Mouse (Mus musculus): ENCODE results near the gene Fgfr2. TPM values are rescaled to one million over a fixed set of nuclear protein-coding genes. Genes with fewer than 3 reads are reported as not detected.

The Fgfr2 gene
- total and polyA plus RNA-seq, 2 experiments from 2014 or later: 17.1 to 47.6 TPM

DNA sequence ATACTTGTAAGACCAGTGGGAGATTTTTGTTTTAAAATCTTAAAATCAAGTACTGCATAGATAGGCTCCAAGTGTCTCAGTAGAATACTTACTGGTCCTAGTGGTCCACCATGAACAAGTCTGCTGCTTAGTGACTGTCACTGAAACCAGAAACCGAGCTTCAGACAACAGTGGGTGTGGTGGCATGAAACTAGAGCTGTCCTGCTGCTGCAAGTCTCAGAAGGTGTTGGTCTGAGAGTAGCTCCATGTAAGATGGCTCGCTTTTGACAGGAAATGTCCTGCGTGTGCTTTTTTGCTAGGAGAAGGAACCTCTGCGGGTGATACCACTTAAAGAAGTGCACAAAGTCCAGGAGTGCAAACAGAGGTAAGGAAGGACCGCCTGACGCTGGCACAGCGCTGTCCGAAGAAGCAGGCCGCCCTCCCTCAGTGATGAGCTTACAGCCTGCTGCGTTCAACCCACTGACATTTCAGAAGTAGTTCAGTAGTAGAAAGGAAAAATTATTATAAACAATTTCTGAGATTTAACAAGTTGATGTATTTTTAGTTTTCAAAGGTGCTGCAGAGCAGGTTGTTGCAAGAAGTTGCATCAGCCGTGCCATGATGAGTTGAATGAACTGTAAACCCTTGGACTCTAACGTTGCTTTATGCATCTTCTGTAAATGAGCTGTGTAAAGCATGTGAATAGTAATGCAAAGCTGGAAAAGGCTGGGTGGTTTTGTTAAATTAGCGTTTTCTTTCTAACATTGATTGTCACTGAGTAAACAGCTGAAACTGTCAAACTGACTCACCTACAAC, 2218.4 kb downstream of the Fgfr2 start:
- no peak for TF ChIP-seq CTCF (IDR thresholded peaks at IDR 0.05; ENCODE audit: low read depth)
- Histone ChIP-seq H3K27ac (ENCODE audit: low read depth, low read length) (no peak overlapping the region), H3K4me3 (ENCODE audit: low read depth, low read length) (no peak overlapping the region), H3K27me3 (ENCODE audit: insufficient read depth, low read length) (no peaks in the 10 kb centered on the region), H3K4me1 (ENCODE audit: insufficient read depth) (no peaks in the 10 kb centered on the region), H3K9me3 (ENCODE audit: low read length) (no peaks in the 10 kb centered on the region), H3K9ac (no peak overlapping the region), H3K4me2 (ENCODE audit: low read depth) (no peak overlapping the region), H3K36me3 (ENCODE audit: insufficient read depth) (peaks cover 18% of the 10 kb centered on the region)
- ATAC-seq (no peak), DNase-seq (no peak)
- 91% methylated on average over 13 of the region's 13 CpGs for WGBS

DNA sequence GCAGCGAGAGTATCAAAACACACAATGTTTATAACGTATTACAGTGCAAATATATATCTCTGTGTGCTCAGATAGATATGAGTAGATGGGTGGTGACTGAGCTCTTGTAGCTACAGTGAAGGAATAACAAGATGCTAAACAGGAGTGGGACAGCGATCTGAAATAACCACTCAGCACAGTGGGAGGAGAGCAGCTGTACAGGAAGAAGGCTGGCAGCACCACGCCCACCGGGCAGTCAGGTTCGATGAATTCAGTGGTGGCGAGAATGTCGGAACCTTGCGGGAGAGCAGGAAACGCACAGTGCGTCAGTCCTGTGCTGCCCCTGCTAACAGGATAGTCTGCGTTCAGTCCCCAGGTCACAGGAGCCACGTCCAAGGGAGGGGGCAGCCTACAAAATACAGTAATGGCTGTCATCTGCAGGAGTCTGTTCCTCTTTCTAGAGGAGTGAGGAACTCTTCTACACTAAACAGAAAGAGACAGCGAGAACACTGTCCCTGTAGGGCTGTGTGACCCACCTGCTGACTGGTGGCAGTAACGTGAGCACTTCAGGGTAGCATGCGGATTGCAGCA, 2219.6 kb downstream of the Fgfr2 start:
- no peak overlapping the region for H3K27ac ChIP-seq (ENCODE audit: low read depth, low read length)
- H3K27me3 ChIP-seq (ENCODE audit: insufficient read depth, low read length): no peaks in the 10 kb centered on the region
- DNase-seq: no peak
- H3K4me1 ChIP-seq (ENCODE audit: insufficient read depth): no peaks in the 10 kb centered on the region
- no peak overlapping the region for H3K4me3 ChIP-seq (ENCODE audit: low read depth, low read length)
- H3K36me3 ChIP-seq (ENCODE audit: insufficient read depth): peaks cover 15% of the 10 kb centered on the region
- no peak for TF ChIP-seq CTCF (IDR thresholded peaks at IDR 0.05; ENCODE audit: low read depth)
- H3K4me2 ChIP-seq (ENCODE audit: low read depth): no peak overlapping the region
- 87% methylated on average over 16 of the region's 16 CpGs for WGBS
- no peaks in the 10 kb centered on the region for H3K9me3 ChIP-seq (ENCODE audit: low read length)
- no peak for ATAC-seq
- H3K9ac ChIP-seq: no peak overlapping the region

DNA sequence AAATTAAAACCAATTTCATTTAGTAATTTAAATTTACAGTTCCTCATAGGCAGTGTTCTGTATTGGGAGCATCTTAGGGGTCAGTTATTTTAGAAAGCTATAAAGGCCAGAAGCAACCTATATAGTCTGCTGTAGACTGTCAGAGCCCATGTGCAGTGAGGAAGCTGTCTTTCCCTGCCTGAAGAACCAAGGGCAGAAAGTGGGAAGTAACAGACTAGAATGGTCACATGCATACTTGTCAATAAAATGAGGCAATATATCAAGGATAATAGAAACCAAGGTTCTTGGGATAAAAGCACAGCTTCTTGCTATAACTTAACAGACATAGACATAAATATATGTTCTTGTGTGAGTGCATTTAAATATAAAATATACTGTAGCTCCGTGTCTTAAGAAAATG, 2220.2 kb downstream of the Fgfr2 start:
- ATAC-seq (no peak), DNase-seq (no peak)
- no peak overlapping the region for H3K27ac ChIP-seq (ENCODE audit: low read depth, low read length)
- no peaks in the 10 kb centered on the region for H3K9me3 ChIP-seq (ENCODE audit: low read length)
- 94% methylated on average over 1 of the region's 1 CpGs for WGBS
- no peak for TF ChIP-seq CTCF (IDR thresholded peaks at IDR 0.05; ENCODE audit: low read depth)
- H3K27me3 ChIP-seq (ENCODE audit: insufficient read depth, low read length): no peaks in the 10 kb centered on the region
- H3K36me3 ChIP-seq (ENCODE audit: insufficient read depth): peaks cover 15% of the 10 kb centered on the region
- H3K4me2 ChIP-seq (ENCODE audit: low read depth): no peak overlapping the region
- H3K4me1 ChIP-seq (ENCODE audit: insufficient read depth): no peaks in the 10 kb centered on the region
- H3K9ac ChIP-seq: no peak overlapping the region
- no peak overlapping the region for H3K4me3 ChIP-seq (ENCODE audit: low read depth, low read length)

DNA sequence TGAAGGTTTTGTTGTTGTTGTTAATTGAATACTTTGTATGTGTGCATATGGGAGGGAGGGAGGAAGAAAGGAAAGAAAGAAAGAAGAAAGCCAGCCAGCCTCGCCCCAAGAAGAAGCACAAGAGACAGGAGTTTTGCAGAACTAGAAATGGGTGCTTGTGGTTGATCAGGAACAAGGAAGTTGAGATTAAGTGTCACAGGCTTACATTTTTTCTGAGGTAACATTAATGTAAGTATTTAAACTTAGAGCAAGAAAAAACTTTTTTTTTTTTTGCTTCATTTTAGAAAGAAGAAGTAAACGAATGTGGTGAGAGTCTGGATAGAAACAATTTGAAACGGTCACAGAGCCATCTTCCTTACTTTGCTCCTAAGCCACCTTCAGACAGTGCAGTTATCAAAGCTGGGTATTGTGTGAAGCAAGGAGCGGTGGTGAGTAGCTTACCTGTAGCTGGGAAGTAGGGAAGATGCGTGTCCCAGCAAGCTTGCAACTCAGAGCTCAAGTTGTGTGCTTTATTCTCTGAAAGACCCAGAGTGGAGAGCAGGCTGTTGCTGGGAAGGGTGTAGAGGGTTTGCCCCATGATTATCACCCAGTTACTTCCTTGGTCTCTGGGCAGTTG, 2222.8 kb downstream of the Fgfr2 start:
- ATAC-seq: no peak
- 92% methylated on average over 5 of the region's 5 CpGs for WGBS
- no peak for TF ChIP-seq CTCF (IDR thresholded peaks at IDR 0.05; ENCODE audit: low read depth)

DNA sequence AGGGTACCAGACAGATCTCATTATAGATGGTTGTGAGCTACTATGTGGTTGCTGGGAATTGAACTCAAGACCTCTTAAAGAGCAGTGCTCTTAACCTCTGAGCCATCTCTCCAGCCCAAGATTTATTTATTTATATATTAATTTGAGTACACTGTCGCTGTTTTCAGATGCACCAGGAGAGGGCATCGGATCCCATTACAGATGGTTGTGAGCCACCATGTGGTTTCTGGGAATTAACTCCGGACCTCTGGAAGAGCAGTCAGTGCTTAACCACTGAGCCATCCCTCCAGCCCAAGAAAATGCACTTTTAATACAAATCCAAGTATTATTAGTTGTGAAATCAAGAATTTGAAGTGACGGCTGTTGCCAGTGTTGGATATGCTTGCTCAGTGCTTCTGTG, 2224.8 kb downstream of the Fgfr2 start:
- DNase-seq (peak; percentile 9), ATAC-seq (no peak)
- Histone ChIP-seq H3K27ac (ENCODE audit: low read depth, low read length) (no peak overlapping the region), H3K9ac (no peak overlapping the region), H3K9me3 (ENCODE audit: low read length) (no peaks in the 10 kb centered on the region), H3K27me3 (ENCODE audit: insufficient read depth, low read length) (no peaks in the 10 kb centered on the region), H3K36me3 (ENCODE audit: insufficient read depth) (peaks cover 22% of the 10 kb centered on the region), H3K4me3 (ENCODE audit: low read depth, low read length) (no peak overlapping the region), H3K4me1 (ENCODE audit: insufficient read depth) (no peaks in the 10 kb centered on the region), H3K4me2 (ENCODE audit: low read depth) (no peak overlapping the region)
- WGBS: 85% methylated on average over 4 of the region's 4 CpGs
- peak; percentile 30; the same call in 1 of the 2 replicates for TF ChIP-seq CTCF (IDR thresholded peaks at IDR 0.05; ENCODE audit: low read depth)

More for the DNA sequence above, 2222.8 kb downstream of the Fgfr2 start:
- no peaks in the 10 kb centered on the region for H3K27me3 ChIP-seq (ENCODE audit: insufficient read depth, low read length)
- no peak overlapping the region for H3K4me3 ChIP-seq (ENCODE audit: low read depth, low read length)
- H3K27ac ChIP-seq (ENCODE audit: low read depth, low read length): no peak overlapping the region
- H3K4me1 ChIP-seq (ENCODE audit: insufficient read depth): no peaks in the 10 kb centered on the region
- H3K9me3 ChIP-seq (ENCODE audit: low read length): no peaks in the 10 kb centered on the region
- DNase-seq: no peak
- no peak overlapping the region for H3K4me2 ChIP-seq (ENCODE audit: low read depth)
- H3K9ac ChIP-seq: no peak overlapping the region
- H3K36me3 ChIP-seq (ENCODE audit: insufficient read depth): peaks cover 21% of the 10 kb centered on the region

DNA sequence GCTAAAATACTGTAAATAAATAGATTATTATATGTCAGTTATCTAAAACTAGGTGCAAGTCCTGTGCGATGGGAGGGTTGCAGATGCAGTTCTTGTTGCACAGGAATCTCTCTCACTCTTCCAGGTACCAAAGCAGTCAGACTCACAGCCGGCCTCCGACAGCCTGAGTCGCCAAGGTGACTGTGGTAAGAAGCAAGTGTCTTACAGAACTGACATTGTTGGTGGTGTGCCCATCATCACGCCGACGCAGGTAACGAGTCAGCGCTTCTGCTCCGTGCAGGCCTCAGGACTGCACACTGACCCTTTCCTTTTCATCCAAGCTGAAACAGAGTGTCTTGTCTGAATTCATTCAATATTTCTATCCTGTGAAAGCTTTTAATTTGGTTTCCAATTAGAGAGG, 2225.9 kb downstream of the Fgfr2 start:
- H3K27me3 ChIP-seq (ENCODE audit: insufficient read depth, low read length): no peaks in the 10 kb centered on the region
- 87% methylated on average over 10 of the region's 10 CpGs for WGBS

DNA sequence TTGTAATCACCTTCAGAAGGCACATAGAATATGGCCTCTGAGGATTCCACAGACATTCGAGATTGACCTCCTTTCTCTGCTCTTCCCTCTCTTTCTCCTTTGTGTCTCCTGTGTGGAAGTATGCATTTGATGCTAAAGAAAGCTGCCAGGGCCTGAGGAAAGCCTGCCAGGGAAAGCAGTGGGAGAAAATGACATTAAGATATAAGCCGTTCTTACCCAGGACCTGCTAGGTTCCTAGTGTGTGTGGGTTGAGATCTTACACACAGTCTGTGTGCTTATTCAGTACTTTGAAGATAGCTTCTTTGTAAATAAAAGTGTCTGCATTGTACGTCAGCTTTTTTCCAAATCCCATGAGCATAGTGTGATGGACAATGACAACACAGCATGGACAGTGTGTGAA, 2227.1 kb downstream of the Fgfr2 start:
- no peaks in the 10 kb centered on the region for H3K27me3 ChIP-seq (ENCODE audit: insufficient read depth, low read length)
- H3K9ac ChIP-seq: no peak overlapping the region
- DNase-seq (no peak), ATAC-seq (no peak)
- H3K4me3 ChIP-seq (ENCODE audit: low read depth, low read length): no peak overlapping the region
- peaks cover 25% of the 10 kb centered on the region for H3K36me3 ChIP-seq (ENCODE audit: insufficient read depth)
- no peak overlapping the region for H3K4me2 ChIP-seq (ENCODE audit: low read depth)
- WGBS: 65% methylated on average over 3 of the region's 3 CpGs
- no peaks in the 10 kb centered on the region for H3K4me1 ChIP-seq (ENCODE audit: insufficient read depth)
- TF ChIP-seq CTCF (IDR thresholded peaks at IDR 0.05; ENCODE audit: low read depth): no peak
- H3K9me3 ChIP-seq (ENCODE audit: low read length): no peaks in the 10 kb centered on the region
- no peak overlapping the region for H3K27ac ChIP-seq (ENCODE audit: low read depth, low read length)

More for the DNA sequence above, 2225.9 kb downstream of the Fgfr2 start:
- no peak overlapping the region for H3K4me2 ChIP-seq (ENCODE audit: low read depth)
- H3K36me3 ChIP-seq (ENCODE audit: insufficient read depth): peaks cover 26% of the 10 kb centered on the region
- DNase-seq (no peak), ATAC-seq (no peak)
- H3K4me1 ChIP-seq (ENCODE audit: insufficient read depth): no peaks in the 10 kb centered on the region
- H3K9me3 ChIP-seq (ENCODE audit: low read length): no peaks in the 10 kb centered on the region
- H3K4me3 ChIP-seq (ENCODE audit: low read depth, low read length): no peak overlapping the region
- no peak overlapping the region for H3K27ac ChIP-seq (ENCODE audit: low read depth, low read length)
- H3K9ac ChIP-seq: no peak overlapping the region
- TF ChIP-seq CTCF (IDR thresholded peaks at IDR 0.05; ENCODE audit: low read depth): no peak

All from forebrain, postnatal 0 days (tissue).